12 mouse cellular contexts compared by ENCODE assay signal in the genomic region with DNA sequence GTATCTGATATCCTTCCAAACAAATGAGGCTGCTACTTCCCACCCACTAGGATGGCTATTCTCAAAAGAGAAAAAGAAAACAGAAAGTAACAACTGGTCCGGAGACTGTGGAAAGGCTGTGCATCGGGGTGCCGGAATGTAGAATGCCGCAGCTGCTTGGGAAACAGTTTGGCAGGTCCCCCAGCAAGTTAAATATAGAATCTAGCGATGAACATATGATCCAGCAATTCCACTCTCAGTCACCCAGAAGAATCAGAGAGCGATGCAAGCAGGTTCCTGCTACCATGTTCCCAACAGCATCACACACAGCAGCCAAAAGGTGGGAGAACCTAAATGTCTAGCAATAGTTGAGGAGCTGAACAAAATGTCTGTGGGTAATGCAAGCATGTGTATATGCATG.
DNase-seq lines count a peak whose midpoint lies in the region; ATAC-seq and TF ChIP-seq lines count a peak whose summit lies in the region.
"Had no signal": no experiment of that assay in that cellular context is flagged by ENCODE, and none has a peak within 500 bp of the region (broad histone marks: within the 10 kb centered on the region; RNA-seq: fewer than 3 reads in every experiment).

No protein-coding gene starts in this region.

- no peaks in the 10 kb centered on the region for H3K4me1 ChIP-seq in midbrain, embryonic 11.5 days (ENCODE audit: control insufficient read depth, insufficient read depth, low read length)
- H3K4me1 ChIP-seq in midbrain, postnatal 0 days (ENCODE audit: insufficient read depth, low read length): no peaks in the 10 kb centered on the region
- peaks cover 24% of the 10 kb centered on the region for H3K4me1 ChIP-seq in heart, embryonic 16.5 days (ENCODE audit: control insufficient read depth, insufficient read depth, low read length)
- peaks cover 4% of the 10 kb centered on the region for H3K4me1 ChIP-seq in stomach, postnatal 0 days (replicated peaks; ENCODE audit: control insufficient read depth, insufficient read depth)

- no peak for TF ChIP-seq CTCF in midbrain, postnatal 0 days (IDR thresholded peaks at IDR 0.05)
- no peak for TF ChIP-seq CTCF in stomach, postnatal 0 days (IDR thresholded peaks at IDR 0.05; ENCODE audit: low read depth)

- ATAC-seq in midbrain, embryonic 11.5 days (ENCODE audit: low FRiP score): no peak
- ATAC-seq in midbrain, postnatal 0 days (ENCODE audit: low FRiP score): no peak
- peak; percentile 57 for ATAC-seq in heart, embryonic 16.5 days (replicated peaks; ENCODE audit: extremely low read depth, insufficient read depth, low FRiP score)
- ATAC-seq in stomach, postnatal 0 days (ENCODE audit: low FRiP score, low TSS enrichment): no peak
- no peak for ATAC-seq in activated CD4-positive, CD25-positive, alpha-beta regulatory T cell, adult 4 months
- ATAC-seq: forebrain, embryonic 16.5 days had no signal

- H3K4me3 ChIP-seq in midbrain, embryonic 11.5 days (ENCODE audit: low read depth, low read length): no peak overlapping the region
- no peak overlapping the region for H3K4me3 ChIP-seq in midbrain, postnatal 0 days (ENCODE audit: low read depth, low read length)
- H3K4me3 ChIP-seq in heart, embryonic 16.5 days (ENCODE audit: low read length): peak overlapping the region; percentile 45
- H3K4me3 ChIP-seq in stomach, postnatal 0 days (ENCODE audit: low read depth, low read length): no peak overlapping the region
- H3K4me3 ChIP-seq: hindbrain, embryonic 12.5 days; liver, embryonic 15.5 days had no signal

- H3K27ac ChIP-seq in midbrain, embryonic 11.5 days (ENCODE audit: low read depth, low read length): no peak overlapping the region
- H3K27ac ChIP-seq in midbrain, postnatal 0 days (ENCODE audit: low read depth, low read length): no peak overlapping the region
- H3K27ac ChIP-seq in heart, embryonic 16.5 days (ENCODE audit: low read length): peak overlapping the region; percentile 85
- H3K27ac ChIP-seq in stomach, postnatal 0 days (replicated peaks): no peak overlapping the region
- H3K27ac ChIP-seq: hindbrain, embryonic 12.5 days; liver, embryonic 15.5 days had no signal

- intact Hi-C loops in heart, postnatal 25 days (cut with DNase I): no loop called here

- H3K9me3 ChIP-seq in midbrain, embryonic 11.5 days (ENCODE audit: control insufficient read depth, low read length): no peaks in the 10 kb centered on the region
- H3K9me3 ChIP-seq in midbrain, postnatal 0 days (ENCODE audit: low read length): no peaks in the 10 kb centered on the region
- no peaks in the 10 kb centered on the region for H3K9me3 ChIP-seq in heart, embryonic 16.5 days (replicated peaks; ENCODE audit: control insufficient read depth, low read length)
- H3K9me3 ChIP-seq in stomach, postnatal 0 days (ENCODE audit: control insufficient read depth, low read length): no peaks in the 10 kb centered on the region
- H3K9me3 ChIP-seq: hindbrain, embryonic 12.5 days; liver, embryonic 15.5 days had no signal

- H3K27me3 ChIP-seq in midbrain, embryonic 11.5 days (ENCODE audit: control insufficient read depth, insufficient read depth, low read length): no peaks in the 10 kb centered on the region
- no peaks in the 10 kb centered on the region for H3K27me3 ChIP-seq in midbrain, postnatal 0 days (ENCODE audit: insufficient read depth, low read length)
- H3K27me3 ChIP-seq in heart, embryonic 16.5 days (ENCODE audit: control insufficient read depth, insufficient read depth, low read length): no peaks in the 10 kb centered on the region
- no peaks in the 10 kb centered on the region for H3K27me3 ChIP-seq in stomach, postnatal 0 days (ENCODE audit: control insufficient read depth, insufficient read depth, low read length)
- H3K27me3 ChIP-seq: hindbrain, embryonic 12.5 days; liver, embryonic 15.5 days had no signal

- H3K9ac ChIP-seq in midbrain, embryonic 11.5 days (ENCODE audit: low read length): no peak overlapping the region
- H3K9ac ChIP-seq in midbrain, postnatal 0 days (replicated peaks; ENCODE audit: low read length, poor library complexity, severe bottlenecking): no peak overlapping the region
- H3K9ac ChIP-seq in heart, embryonic 16.5 days (ENCODE audit: low read length): peak overlapping the region; percentile 67
- H3K9ac ChIP-seq in stomach, postnatal 0 days (ENCODE audit: low read length): no peak overlapping the region
- H3K9ac ChIP-seq: hindbrain, embryonic 12.5 days; liver, embryonic 15.5 days had no signal

- TF ChIP-seq EP300 in stomach, postnatal 0 days (optimal IDR thresholded peaks at IDR 0.05): no peak

- DNase-seq in heart, adult 11 months: peak; percentile 81
- no peak for DNase-seq in heart, postnatal 25 days (ENCODE audit: low spot score)
- DNase-seq in midbrain, embryonic 11.5 days (ENCODE audit: low spot score, missing footprints): peak; percentile 17
- DNase-seq in midbrain, postnatal 0 days (ENCODE audit: low spot score): no peak
- no peak for DNase-seq in stomach, postnatal 0 days (ENCODE audit: low spot score)
- DNase-seq in cerebellum, adult 11-12 months: no peak
- DNase-seq: kidney, postnatal 4 days had no signal

- no peaks in the 10 kb centered on the region for H3K36me3 ChIP-seq in midbrain, embryonic 11.5 days (ENCODE audit: control insufficient read depth, insufficient read depth, low read length)
- no peaks in the 10 kb centered on the region for H3K36me3 ChIP-seq in midbrain, postnatal 0 days (ENCODE audit: insufficient read depth, low read length)
- no peaks in the 10 kb centered on the region for H3K36me3 ChIP-seq in heart, embryonic 16.5 days (ENCODE audit: control insufficient read depth, insufficient read depth)
- H3K36me3 ChIP-seq in stomach, postnatal 0 days (ENCODE audit: control insufficient read depth, insufficient read depth, low read length): no peaks in the 10 kb centered on the region
- H3K36me3 ChIP-seq: hindbrain, embryonic 12.5 days; liver, embryonic 15.5 days had no signal

- WGBS in midbrain, embryonic 11.5 days: 87% methylated on average over 6 of the region's 6 CpGs
- 81% methylated on average over 6 of the region's 6 CpGs for WGBS in midbrain, postnatal 0 days
- 21% methylated on average over 6 of the region's 6 CpGs for WGBS in heart, embryonic 16.5 days
- WGBS in stomach, postnatal 0 days: 44% methylated on average over 6 of the region's 6 CpGs

- H3K4me2 ChIP-seq in midbrain, embryonic 11.5 days: no peak overlapping the region
- H3K4me2 ChIP-seq in midbrain, postnatal 0 days (ENCODE audit: low read depth, low read length, poor library complexity, severe bottlenecking): no peak overlapping the region
- H3K4me2 ChIP-seq in heart, embryonic 16.5 days (ENCODE audit: low read depth, low read length): peak overlapping the region; percentile 60
- 0 out of 2 replicates have a peak overlapping the region, but pooled peaks have one; percentile 11 for H3K4me2 ChIP-seq in stomach, postnatal 0 days (replicated peaks; ENCODE audit: low read depth)
- H3K4me2 ChIP-seq: hindbrain, embryonic 12.5 days; liver, embryonic 15.5 days had no signal

Comparison
In these comparisons a context has a peak if more than half of its experiments do, and no peak if none do; other contexts are left out.
1. DNase-seq: peak in heart, adult 11 months (single experiment) and midbrain, embryonic 11.5 days (single experiment); none in heart, postnatal 25 days (single experiment), midbrain, postnatal 0 days (single experiment), stomach, postnatal 0 days (single experiment) and cerebellum, adult 11-12 months (single experiment).
2. H3K4me2 ChIP-seq: peak in heart, embryonic 16.5 days (single experiment) and stomach, postnatal 0 days (single experiment); none in midbrain, embryonic 11.5 days (single experiment) and midbrain, postnatal 0 days (single experiment).